Mouse (Mus musculus) brain, embryonic 14.5 days (tissue): ENCODE measurements at regions not wholly inside any gene's neighbourhood (a gene's known extent, or its start where the extent isn't known, plus 50 kb on each side); places are given as distances from the start of the nearest gene placed in this dataset.

Source experiments
- CTCF ChIP-seq: fragments of 200-500 bp; IDR thresholded peaks from 2 replicates; pipeline ENCODE4 v1.5.1; 2012; ENCODE audit warnings: inconsistent platforms, mild to moderate bottlenecking, moderate library complexity, borderline replicate concordance; ENCODE audit not compliant: insufficient read depth, insufficient read length; ENCODE audit errors: extremely low read depth
- POLR2A ChIP-seq: fragments of 200-500 bp; IDR thresholded peaks from 2 replicates; pipeline ENCODE4 v1.6.1; 2012; ENCODE audit warnings: mild to moderate bottlenecking, inconsistent platforms, borderline replicate concordance; ENCODE audit not compliant: poor library complexity, insufficient read depth, insufficient read length, severe bottlenecking; ENCODE audit errors: extremely low read depth

DNA sequence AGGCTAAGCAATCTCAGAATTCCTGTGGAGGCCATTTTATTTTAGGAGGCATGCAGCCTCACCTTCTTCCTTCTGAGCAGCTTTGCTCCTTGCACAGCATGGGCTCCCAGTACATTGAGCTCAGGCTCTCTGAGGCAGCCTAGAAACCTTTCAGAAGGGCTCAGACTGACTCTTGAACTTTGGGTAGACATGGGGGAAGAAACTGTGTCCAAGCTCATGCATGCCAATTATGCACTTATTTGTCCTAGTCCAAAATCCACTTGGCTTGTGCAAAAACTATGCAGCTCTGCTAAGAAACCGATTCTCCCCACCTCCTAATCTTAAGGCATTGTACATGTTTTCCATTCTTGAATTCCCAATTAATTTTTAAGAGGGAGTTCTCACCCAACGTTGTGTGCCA is 268.0 kb downstream of the Adam29 start:
- no peak for TF ChIP-seq CTCF
- no peak for TF ChIP-seq POLR2A
